Mouse (Mus musculus): ENCODE data around the gene Olfr193. TPM values are rescaled to one million over a fixed set of nuclear protein-coding genes. Genes with fewer than 3 reads are reported as not detected.
"Not testable (repeated sequence)": the region's sequence is repeated elsewhere in the genome, so short reads cannot be mapped to it uniquely, and the experiment has no call there.

Gene Olfr193
- total RNA-seq (2015; ENCODE audit: low replicate concordance) (not detected in 2 replicates), total RNA-seq (2017; ENCODE audit: low replicate concordance) (not detected in 2 replicates)

GRCm38 (mm10) chr16:59111781-59112180 is at the start of gene Olfr193:
Gene Olfr193 (minus strand): TSS chr16:59111881.
- no peak for ATAC-seq (replicated peaks; ENCODE audit: low FRiP score, poor library complexity, severe bottlenecking)

DNA sequence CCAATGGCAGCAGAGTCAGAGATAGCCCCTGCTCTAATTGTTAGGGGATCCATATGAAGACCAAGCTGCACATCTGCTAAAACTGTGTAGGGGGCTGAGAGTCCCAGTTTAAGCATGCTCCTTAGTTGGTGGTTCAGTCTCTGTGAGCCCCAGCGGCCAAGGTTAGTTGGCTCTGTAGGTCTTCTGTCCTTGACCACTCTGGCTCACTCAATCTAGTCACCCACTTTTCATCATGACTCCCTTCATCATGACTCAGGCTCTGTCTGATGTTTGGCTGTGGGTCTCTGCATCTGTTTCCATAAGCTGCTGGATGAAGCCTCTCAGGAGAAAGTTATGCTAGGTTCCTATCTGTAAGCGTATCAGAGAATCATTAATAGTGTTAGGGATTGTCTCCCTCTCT is 40.3 kb upstream of the Olfr193 start:
- no peak for ATAC-seq (replicated peaks; ENCODE audit: low FRiP score, poor library complexity, severe bottlenecking)

GRCm38 (mm10) chr16:59146746-59147145 is 35.1 kb upstream of the Olfr193 start, which contains the start of gene Olfr195:
Gene Olfr195 (plus strand): TSS chr16:59147046.
- ATAC-seq (replicated peaks; ENCODE audit: low FRiP score, poor library complexity, severe bottlenecking), result no peak

GRCm38 (mm10) chr16:59141105-59141504 is 29.4 kb upstream of the Olfr193 start:
- ATAC-seq (replicated peaks; ENCODE audit: low FRiP score, poor library complexity, severe bottlenecking), result no peak

DNA sequence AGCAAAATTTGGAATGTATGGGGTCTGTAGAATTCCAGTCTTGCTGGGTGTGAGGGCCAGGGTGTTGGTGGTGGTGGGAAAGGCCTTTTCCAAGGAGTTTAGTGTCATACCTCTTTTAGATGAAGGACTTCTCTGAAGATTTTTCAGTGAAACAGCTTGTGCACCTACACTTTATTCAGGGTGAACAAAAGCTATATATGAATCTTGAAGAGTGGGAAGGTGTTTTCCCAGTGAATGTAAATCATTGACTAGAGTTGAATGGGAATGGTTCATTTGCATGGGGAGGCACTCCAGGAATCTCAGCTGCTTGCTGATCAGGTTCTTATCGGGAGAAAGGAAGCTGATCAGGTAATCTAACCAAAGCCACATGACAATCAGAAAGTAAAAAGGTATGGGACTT is 19.1 kb upstream of the Olfr193 start:
- ATAC-seq (replicated peaks; ENCODE audit: low FRiP score, poor library complexity, severe bottlenecking), result no peak

GRCm38 (mm10) chr16:59120969-59121368 is 9.3 kb upstream of the Olfr193 start, which contains the start of gene Olfr194:
Gene Olfr194 (minus strand): TSS chr16:59121069.
- ATAC-seq (replicated peaks; ENCODE audit: low FRiP score, poor library complexity, severe bottlenecking), result no peak

DNA sequence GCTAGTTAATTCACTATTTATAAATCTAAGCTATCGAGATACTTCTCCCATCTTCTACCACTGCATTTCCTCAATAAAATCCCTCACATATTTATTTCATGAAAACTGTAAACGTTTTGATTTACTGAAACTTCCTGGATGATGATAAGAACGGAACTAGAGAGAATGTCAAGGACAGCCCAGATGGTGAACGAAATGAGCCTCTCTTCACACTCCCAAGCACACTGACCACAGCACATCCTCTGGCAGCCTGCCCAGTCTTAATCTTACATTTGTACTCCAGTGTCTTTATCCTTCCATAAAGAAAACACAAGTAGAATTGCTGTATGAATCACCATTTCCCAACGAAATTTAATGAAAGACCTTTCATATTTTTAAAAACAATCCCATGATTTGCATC is 3.2 kb downstream of the Olfr193 start:
- ATAC-seq (replicated peaks; ENCODE audit: low FRiP score, poor library complexity, severe bottlenecking), result not testable (repeated sequence)

GRCm38 (mm10) chr16:59105312-59105711 is 6.4 kb downstream of the Olfr193 start:
- ATAC-seq (replicated peaks; ENCODE audit: low FRiP score, poor library complexity, severe bottlenecking), result no peak

DNA sequence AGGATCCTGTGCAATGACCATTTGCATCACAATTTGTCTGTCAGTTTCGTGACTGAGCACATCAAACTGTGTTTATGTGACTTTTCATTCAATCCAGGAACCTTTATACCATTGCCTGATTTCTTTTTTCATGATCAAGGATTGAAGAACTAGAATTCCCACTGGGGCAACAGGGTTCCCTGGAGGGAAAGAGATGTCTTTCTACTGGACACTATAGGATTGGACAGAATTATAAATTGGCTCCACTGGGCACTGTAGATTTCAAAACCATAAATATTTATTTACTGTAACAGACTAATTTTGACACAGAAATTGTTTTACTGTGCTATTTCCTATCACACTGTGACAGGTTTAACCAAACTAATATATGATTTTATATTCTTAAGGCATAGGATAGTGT is 22.0 kb downstream of the Olfr193 start, which contains the start of gene Olfr191:
Olfr191 (minus strand) TSS at position 101 of the 400 bp plus-strand sequence.
- not testable (repeated sequence) for ATAC-seq (replicated peaks; ENCODE audit: low FRiP score, poor library complexity, severe bottlenecking)

DNA sequence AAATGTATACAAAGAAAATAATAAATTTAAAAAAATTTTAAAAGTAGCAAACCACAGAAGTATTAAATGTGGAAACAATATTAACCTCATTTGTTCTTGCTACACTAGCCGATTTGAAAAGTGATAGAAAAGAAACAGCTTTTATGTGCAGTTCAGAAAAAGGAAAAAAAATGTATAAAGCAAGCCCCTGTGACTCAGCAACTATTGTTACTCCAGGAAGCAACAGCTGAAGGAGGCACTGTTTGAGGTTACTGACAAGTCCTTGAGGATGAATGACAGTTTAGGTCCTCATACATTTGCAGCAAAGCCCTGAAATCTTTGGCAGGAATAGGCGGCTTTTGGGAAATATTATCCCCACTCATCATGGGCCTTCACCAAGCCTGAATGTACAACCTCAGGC is 30.6 kb downstream of the Olfr193 start:
- ATAC-seq (replicated peaks; ENCODE audit: low FRiP score, poor library complexity, severe bottlenecking), result not testable (repeated sequence)

GRCm38 (mm10) chr16:59077905-59078304 is 33.8 kb downstream of the Olfr193 start, which contains the start of gene Olfr190:
Gene Olfr190 (minus strand): TSS chr16:59078005.
- no peak for ATAC-seq (replicated peaks; ENCODE audit: low FRiP score, poor library complexity, severe bottlenecking)

DNA sequence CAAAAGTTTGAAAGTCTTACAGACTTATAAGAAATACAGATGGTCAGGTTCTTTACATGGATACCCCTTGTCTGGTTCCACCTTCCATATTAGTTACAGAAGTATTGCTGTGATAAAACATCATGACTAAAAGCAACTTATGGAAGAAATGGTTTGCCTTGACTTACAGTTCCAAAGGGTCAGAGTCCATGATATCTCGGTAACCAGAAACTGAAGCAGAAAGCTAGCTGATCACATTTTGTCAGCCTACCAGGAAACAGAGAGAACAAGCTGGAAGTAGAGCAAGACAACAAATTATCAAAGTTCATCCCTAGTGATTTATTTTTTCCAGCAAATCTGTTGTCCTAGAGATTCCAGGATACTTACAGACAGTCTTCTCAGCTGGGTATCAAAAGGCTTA is 38.2 kb downstream of the Olfr193 start:
- ATAC-seq (replicated peaks; ENCODE audit: low FRiP score, poor library complexity, severe bottlenecking), result no peak

GRCm38 (mm10) chr16:59071755-59072154 is 39.9 kb downstream of the Olfr193 start:
- ATAC-seq (replicated peaks; ENCODE audit: low FRiP score, poor library complexity, severe bottlenecking), result no peak

DNA sequence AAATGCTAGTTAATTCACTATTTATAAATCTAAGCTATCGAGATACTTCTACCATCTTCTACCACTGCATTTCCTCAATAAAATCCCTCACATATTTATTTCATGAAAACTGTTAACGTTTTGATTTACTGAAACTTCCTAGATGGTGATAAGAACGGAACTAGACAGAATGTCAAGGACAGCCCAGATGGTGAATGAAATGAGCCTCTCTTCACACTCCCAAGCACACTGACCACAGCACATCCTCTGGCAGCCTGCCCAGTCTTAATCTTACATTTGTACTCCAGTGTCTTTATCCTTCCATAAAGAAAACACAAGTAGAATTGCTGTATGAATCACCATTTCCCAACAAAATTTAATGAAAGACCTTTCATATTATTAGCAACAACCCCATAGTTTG is 49.3 kb downstream of the Olfr193 start:
- ATAC-seq (replicated peaks; ENCODE audit: low FRiP score, poor library complexity, severe bottlenecking), result not testable (repeated sequence)

Other genes with a start within 250 kb of the Olfr193 start
- gene Olfr177, start 237.1 kb downstream of the Olfr193 start, total RNA-seq (2015; ENCODE audit: low replicate concordance), result not detected in 2 replicates
- gene Olfr177, start 237.1 kb downstream of the Olfr193 start, total RNA-seq (2017; ENCODE audit: low replicate concordance), result not detected in 2 replicates
- gene Olfr178, start 219.8 kb downstream of the Olfr193 start, total RNA-seq (2015; ENCODE audit: low replicate concordance), result not detected in 2 replicates
- not detected in 2 replicates for gene Olfr178, start 219.8 kb downstream of the Olfr193 start, total RNA-seq (2017; ENCODE audit: low replicate concordance)
- not detected in 2 replicates for gene Olfr181, start 183.1 kb downstream of the Olfr193 start, total RNA-seq (2015; ENCODE audit: low replicate concordance)
- not detected in 2 replicates for gene Olfr181, start 183.1 kb downstream of the Olfr193 start, total RNA-seq (2017; ENCODE audit: low replicate concordance)
- not detected in 2 replicates for gene Olfr180, start 182.5 kb downstream of the Olfr193 start, total RNA-seq (2015; ENCODE audit: low replicate concordance)
- gene Olfr180, start 182.5 kb downstream of the Olfr193 start, total RNA-seq (2017; ENCODE audit: low replicate concordance), result not detected in 2 replicates
- gene Olfr183, start 116.5 kb downstream of the Olfr193 start, total RNA-seq (2015; ENCODE audit: low replicate concordance), result not detected in 2 replicates
- gene Olfr183, start 116.5 kb downstream of the Olfr193 start, total RNA-seq (2017; ENCODE audit: low replicate concordance), result not detected in 2 replicates
- not detected in 2 replicates for gene Olfr186, start 81.6 kb downstream of the Olfr193 start, total RNA-seq (2015; ENCODE audit: low replicate concordance)
- gene Olfr186, start 81.6 kb downstream of the Olfr193 start, total RNA-seq (2017; ENCODE audit: low replicate concordance), result not detected in 2 replicates
- not detected in 2 replicates for gene Olfr187, start 72.1 kb downstream of the Olfr193 start, total RNA-seq (2015; ENCODE audit: low replicate concordance)
- not detected in 2 replicates for gene Olfr187, start 72.1 kb downstream of the Olfr193 start, total RNA-seq (2017; ENCODE audit: low replicate concordance)
- not detected in 2 replicates for gene Olfr190, start 33.9 kb downstream of the Olfr193 start, total RNA-seq (2015; ENCODE audit: low replicate concordance)
- not detected in 2 replicates for gene Olfr190, start 33.9 kb downstream of the Olfr193 start, total RNA-seq (2017; ENCODE audit: low replicate concordance)
- not detected in 2 replicates for gene Olfr191, start 22.1 kb downstream of the Olfr193 start, total RNA-seq (2015; ENCODE audit: low replicate concordance)
- gene Olfr191, start 22.1 kb downstream of the Olfr193 start, total RNA-seq (2017; ENCODE audit: low replicate concordance), result not detected in 2 replicates
- gene Olfr194, start 9.2 kb upstream of the Olfr193 start, total RNA-seq (2015; ENCODE audit: low replicate concordance), result not detected in 2 replicates
- not detected in 2 replicates for gene Olfr194, start 9.2 kb upstream of the Olfr193 start, total RNA-seq (2017; ENCODE audit: low replicate concordance)
- not detected in 2 replicates for gene Olfr195, start 35.2 kb upstream of the Olfr193 start, total RNA-seq (2015; ENCODE audit: low replicate concordance)
- gene Olfr195, start 35.2 kb upstream of the Olfr193 start, total RNA-seq (2017; ENCODE audit: low replicate concordance), result not detected in 2 replicates
- gene Olfr196, start 58.6 kb upstream of the Olfr193 start, total RNA-seq (2015; ENCODE audit: low replicate concordance), result not detected in 2 replicates
- gene Olfr196, start 58.6 kb upstream of the Olfr193 start, total RNA-seq (2017; ENCODE audit: low replicate concordance), result not detected in 2 replicates
- gene Olfr198, start 91.7 kb upstream of the Olfr193 start, total RNA-seq (2015; ENCODE audit: low replicate concordance), result not detected in 2 replicates
- gene Olfr198, start 91.7 kb upstream of the Olfr193 start, total RNA-seq (2017; ENCODE audit: low replicate concordance), result not detected in 2 replicates
- not detected in 2 replicates for gene Olfr199, start 107.9 kb upstream of the Olfr193 start, total RNA-seq (2015; ENCODE audit: low replicate concordance)
- not detected in 2 replicates for gene Olfr199, start 107.9 kb upstream of the Olfr193 start, total RNA-seq (2017; ENCODE audit: low replicate concordance)
- not detected in 2 replicates for gene Olfr201, start 160.8 kb upstream of the Olfr193 start, total RNA-seq (2015; ENCODE audit: low replicate concordance)
- not detected in 2 replicates for gene Olfr201, start 160.8 kb upstream of the Olfr193 start, total RNA-seq (2017; ENCODE audit: low replicate concordance)
- not detected in 2 replicates for gene Olfr202, start 174.9 kb upstream of the Olfr193 start, total RNA-seq (2015; ENCODE audit: low replicate concordance)
- gene Olfr202, start 174.9 kb upstream of the Olfr193 start, total RNA-seq (2017; ENCODE audit: low replicate concordance), result not detected in 2 replicates
- not detected in 2 replicates for gene Olfr203, start 187.0 kb upstream of the Olfr193 start, total RNA-seq (2015; ENCODE audit: low replicate concordance)
- gene Olfr203, start 187.0 kb upstream of the Olfr193 start, total RNA-seq (2017; ENCODE audit: low replicate concordance), result not detected in 2 replicates
- not detected in 2 replicates for gene Olfr204, start 206.4 kb upstream of the Olfr193 start, total RNA-seq (2015; ENCODE audit: low replicate concordance)
- not detected in 2 replicates for gene Olfr204, start 206.4 kb upstream of the Olfr193 start, total RNA-seq (2017; ENCODE audit: low replicate concordance)
- not detected in 2 replicates for gene Olfr205, start 219.3 kb upstream of the Olfr193 start, total RNA-seq (2015; ENCODE audit: low replicate concordance)
- not detected in 2 replicates for gene Olfr205, start 219.3 kb upstream of the Olfr193 start, total RNA-seq (2017; ENCODE audit: low replicate concordance)
- not detected in 2 replicates for gene Olfr206, start 237.4 kb upstream of the Olfr193 start, total RNA-seq (2015; ENCODE audit: low replicate concordance)
- not detected in 2 replicates for gene Olfr206, start 237.4 kb upstream of the Olfr193 start, total RNA-seq (2017; ENCODE audit: low replicate concordance)

Data from erythroid progenitor cell, adult 5-6 weeks (primary cell).